Mouse (Mus musculus) retina, postnatal 1 day (tissue): ENCODE measurements around the gene Ccdc162.

Experiments used
- DNase-seq: peaks from one replicate; pipeline ENCODE4 v3.0.0-alpha.2; 2012

The Ccdc162 gene

DNA sequence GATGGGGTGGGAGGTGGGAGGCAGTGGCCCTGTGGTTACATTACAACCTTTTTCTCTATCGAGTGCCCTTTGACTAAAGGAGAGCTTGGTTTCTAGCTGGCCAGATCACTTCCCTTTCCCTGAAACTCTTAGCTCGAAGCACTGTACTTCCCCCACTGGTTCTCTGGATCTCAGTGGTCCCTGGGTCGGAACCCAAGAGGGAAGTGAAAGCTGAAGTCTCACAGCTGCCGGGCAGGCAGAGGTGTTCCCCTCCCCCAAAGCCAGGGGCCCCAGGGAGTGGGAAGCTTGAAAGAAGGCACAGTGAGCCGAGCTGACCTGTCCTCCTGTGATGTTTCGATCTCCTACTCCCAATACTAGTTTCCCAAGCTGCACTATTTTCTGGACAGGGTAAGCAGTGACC is 143.2 kb downstream of the Ccdc162 start:
- no peak for DNase-seq

DNA sequence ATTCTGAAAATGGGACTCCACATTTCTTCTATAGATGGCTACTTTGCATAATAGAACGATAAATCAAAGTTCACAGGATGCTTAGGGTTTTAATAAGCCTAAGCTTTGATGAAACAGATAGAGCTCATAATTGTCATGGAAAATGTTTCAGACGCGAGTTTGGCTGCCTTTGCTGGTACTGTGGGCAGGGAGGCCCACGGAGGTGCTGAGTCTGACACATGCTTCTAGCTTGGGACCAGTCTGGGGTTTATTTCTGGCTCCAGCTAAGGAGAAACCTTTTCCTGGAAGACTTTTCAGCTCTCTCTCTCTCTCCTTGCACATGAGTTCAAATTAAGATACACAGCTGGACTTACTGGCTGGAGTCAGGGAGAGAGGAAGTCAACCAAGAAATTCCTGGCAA is 144.2 kb downstream of the Ccdc162 start:
- no peak for DNase-seq

DNA sequence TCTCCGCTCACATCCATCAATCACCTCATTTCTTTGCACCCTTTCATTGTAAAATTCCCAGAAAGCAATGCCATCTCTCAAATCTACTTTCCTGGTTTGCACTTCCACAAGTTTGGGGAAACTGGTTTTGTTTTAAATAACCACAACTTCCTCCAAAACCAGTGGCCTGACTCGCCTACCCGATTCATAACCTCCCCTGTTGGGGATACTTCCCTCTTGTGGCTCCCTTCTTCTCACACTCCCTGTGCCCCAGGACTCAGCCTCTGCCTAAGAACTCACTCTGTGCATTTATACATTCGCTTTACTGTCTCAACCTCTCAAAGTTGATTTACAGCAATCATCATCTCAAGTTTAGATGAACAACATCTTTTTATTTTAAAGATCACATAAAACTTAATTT is 145.4 kb downstream of the Ccdc162 start:
- DNase-seq: no peak

DNA sequence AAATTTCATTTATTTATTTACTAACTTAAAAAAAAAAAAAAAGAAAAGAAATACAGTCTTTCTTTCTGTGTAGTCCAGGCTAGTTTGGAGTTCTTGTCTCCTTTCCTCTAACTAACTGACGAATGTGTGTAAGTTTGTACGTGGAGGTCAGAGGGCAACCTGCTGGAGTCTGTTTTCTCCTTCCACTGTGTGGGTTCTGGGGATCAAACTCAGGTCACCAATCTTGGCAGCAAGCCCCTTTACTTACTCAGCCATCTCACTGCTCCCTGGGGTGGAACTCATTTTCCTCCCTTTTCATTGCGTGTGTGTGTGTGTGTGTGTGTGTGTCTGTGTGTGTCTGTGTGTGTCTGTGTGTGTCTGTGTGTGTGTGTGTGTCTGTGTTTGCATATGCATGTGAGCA is 148.1 kb downstream of the Ccdc162 start:
- no peak for DNase-seq

DNA sequence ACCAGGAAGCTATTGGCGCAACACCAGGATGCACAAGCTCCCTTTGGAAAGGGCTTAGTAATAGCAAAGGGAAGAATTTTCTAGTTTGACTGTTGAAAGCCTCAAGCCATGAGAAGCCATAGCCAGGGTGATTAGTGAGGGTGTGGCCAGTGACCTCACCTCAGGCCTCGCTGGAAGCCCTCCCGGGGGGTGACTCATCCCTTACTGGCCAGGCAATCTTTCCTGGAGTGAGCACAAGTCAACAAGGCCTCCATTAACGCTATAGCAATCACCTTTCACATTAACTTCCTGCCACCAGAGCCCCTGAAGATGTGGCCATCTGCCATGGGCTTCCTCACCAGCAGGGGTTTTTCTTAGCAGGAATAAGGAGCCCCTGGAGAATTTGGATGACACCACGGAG is 151.3 kb downstream of the Ccdc162 start:
- DNase-seq: no peak

DNA sequence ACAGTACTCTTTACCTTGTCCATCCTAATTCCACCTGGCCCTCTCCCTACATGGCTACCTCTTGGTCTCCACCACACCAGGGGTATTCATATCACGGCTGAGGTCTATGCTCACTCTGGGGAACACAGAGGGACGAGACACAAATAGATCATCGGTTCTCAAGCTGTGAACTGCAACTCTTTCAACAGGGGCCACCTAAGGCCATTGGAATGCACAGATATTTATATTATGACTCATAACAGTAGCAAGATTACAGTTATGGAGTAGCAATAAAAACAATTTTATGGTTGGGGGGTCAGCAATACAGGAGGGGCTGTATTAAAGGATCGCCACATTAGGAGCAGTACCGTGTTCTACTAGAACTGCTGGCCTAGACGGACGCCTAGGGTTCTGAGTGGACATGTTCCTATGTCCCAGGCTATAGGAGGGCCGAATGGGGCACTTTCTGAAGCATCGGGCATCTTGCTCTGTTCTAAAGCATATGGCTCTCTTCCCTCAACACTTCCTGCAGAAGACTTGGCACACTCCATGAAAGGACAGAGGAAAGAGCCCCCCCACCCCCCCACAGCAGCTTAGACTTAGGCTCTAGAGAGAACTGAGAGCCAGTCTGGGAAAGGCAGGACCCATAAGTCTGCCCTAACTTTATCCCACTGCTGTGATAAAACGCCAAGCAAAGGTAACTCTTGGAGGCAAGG is 154.6 kb downstream of the Ccdc162 start:
- DNase-seq: no peak

DNA sequence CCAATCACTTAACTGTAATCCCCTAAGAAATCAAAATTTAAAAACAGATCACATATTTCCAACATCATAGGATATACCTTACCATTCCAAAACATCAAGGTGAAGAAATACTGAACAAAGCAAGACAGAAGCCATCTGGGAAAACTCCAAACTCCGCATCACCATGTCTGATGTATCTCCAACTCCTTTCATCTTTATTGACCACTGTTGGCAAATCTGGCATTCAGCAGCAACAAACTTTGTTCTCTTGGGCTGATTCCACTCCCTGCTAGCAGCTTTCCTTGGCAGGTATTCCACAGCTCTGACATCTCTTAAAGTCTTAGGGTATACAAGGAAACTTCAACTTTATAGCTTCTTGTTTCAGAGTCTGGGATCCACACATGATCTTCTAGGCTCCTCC is 158.0 kb downstream of the Ccdc162 start:
- DNase-seq: no peak

DNA sequence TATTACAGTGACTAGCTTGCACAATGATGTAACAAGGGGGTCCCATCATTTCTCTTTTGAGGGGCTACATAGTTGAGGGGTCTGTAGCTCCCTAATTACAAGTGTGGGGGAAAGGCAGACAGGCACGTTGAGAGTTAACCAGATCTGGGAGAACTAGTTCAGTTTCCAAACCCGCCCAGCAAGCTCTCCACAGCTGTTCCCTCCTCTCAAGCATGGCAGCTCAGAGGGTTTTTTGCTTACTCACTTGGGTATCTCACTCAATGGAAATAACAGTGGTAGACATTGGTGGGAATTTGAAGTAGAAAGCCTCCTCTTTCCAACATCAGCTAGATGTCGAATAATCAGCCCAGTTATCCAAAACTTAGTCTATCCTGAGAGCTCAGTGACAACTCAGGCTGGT is 161.4 kb downstream of the Ccdc162 start:
- no peak for DNase-seq

DNA sequence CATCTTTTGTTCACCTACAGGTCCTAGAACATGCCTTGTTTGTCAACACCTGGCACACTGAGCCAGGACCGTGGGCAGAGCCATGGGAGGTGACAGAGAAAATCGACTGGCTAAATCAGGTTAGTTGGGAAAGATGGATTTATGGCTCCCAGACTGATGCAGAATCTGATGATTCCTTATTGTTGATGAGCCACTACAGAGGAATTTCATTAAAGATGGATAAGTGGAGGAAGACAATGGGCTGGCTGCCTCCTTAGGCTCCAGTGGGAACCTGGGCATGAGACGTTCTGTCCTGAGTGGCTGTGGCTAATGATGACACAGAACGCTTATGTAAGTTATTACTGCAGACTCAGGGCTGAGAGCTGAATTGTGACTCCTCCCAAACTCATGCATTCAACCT is 162.7 kb downstream of the Ccdc162 start:
- DNase-seq: no peak

DNA sequence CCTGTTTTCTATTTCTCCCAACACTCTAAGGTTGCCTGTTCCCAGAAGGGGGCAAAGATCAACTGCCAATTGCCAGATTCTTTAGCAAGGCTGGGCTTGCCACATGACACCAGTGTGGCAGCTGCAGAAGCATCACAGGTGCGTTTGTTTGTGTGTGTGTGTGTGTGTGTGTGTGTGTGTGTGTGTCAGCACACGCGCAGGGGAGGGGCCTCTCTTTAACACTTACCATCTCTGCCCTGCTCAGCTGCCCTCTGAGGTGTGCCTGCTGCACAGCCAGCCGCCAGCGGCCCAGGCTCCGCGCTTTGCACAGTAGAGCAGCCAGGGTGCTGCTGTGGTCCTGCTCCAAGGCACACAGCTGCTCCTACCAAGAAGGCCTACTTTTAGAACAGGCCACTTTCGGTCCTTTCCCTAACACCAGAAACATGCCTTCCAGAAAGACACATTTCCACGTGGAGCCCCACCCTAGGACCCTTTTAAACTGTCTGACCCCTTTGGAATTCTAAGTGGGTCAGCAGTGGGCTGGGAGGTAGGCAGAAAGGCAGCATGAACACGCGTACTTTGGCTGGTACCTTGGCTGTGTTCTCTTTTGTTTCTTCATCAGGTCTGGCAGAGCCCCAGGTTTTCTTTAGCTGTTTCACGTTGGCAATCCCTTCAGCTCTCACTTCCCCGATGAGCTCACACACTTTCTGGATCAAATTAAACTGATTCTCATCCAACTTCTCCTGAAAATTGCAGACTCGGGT is 163.4 kb downstream of the Ccdc162 start:
- no peak for DNase-seq

DNA sequence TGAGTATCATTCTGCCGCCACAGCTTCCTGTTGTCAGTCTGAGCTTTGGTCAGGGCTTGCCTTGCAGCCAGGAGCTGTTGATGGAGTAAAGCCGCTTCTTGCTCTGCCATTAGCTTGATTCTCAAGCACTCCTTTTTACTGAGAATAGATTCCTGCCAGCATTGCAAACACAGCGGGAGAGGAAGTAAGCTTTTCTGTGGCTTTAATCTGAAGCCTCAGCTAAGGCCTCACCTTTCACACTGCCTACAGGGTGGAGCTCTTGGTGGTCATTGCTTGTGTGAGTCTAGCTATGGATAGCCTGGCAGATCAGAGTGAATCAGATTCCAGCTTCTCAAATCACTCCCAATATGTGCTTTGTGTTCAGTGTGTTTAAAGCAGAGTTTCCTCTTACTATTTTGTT is 164.1 kb downstream of the Ccdc162 start:
- no peak for DNase-seq

DNA sequence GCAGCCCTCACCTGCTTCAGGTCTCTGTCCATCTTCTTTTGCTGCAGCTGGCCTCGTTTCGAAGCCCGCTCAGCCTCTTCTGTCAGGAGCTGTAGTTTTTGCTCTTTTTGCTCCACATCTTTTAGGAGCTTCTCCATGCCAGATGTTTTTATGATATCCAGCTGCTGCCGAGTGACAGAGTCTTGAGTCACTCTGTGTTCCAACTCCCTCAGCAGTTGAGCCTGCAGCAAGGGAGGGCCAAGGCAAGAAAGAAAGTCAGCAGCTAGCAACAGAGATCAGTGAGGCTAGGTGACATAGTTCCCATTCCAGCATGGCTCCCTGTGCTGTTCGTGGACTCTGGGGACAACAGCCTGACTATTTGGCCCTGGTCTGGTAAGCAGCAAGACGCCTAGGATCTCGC is 165.7 kb downstream of the Ccdc162 start:
- no peak for DNase-seq

DNA sequence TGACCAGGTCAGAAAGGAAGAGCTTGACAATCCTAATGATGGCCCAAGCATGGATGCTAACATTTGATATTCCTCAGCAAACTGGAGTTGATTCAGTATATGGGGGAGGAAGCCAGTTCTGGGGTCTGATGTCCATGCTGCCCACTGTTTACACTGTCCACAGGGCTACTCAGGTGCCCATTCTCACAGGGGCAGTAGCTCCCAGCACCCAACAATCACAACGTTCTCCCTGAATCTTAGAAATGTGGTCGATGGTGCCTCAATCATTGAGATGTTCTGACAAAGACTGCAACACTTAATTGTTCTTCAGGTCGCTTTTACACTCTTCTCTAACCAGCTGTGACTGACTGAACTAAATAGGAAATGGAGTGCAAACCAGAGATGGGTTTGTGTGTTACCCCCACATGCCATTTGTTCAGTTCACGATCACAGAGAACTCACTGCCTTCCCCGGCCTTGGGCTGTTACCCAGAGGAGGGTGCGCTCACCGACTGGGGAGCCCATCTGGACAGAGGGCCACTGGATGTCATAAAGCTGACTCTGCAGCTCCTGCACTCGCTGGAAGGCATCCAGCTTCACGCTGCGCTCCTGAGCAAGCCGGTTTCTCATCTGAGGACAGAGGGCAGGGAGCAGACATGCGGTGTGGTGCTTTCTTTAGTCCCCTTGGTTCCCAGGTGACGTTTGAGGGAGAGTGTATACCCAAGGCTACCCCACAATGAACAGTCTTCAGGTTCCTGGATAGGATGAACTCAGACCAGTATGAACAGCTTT is 169.9 kb downstream of the Ccdc162 start:
- no peak for DNase-seq

DNA sequence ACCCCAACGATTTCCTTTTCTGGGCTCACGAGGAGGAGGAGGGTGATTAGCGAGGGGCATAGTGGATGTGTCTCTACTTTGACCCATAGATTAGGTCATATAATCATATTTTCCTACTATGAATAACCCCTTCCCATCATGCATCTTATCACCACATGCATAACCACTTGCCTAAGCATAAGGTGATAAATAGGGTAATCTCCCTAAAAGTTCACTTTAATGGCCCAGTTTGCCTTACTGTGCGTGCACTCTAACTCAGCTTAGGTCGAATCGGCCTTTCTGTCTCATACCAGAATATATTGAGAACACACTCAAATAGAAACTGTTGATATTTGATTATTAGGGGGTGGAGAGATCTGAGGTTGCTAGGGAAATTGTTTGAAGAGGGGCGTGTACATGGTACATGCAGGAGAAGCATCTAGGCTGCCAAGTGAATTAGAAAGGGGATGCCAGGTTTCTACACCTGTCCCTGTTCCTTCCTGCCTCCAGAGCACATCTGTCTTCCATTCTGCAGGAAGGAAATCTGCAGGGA is 171.1 kb downstream of the Ccdc162 start:
- no peak for DNase-seq

DNA sequence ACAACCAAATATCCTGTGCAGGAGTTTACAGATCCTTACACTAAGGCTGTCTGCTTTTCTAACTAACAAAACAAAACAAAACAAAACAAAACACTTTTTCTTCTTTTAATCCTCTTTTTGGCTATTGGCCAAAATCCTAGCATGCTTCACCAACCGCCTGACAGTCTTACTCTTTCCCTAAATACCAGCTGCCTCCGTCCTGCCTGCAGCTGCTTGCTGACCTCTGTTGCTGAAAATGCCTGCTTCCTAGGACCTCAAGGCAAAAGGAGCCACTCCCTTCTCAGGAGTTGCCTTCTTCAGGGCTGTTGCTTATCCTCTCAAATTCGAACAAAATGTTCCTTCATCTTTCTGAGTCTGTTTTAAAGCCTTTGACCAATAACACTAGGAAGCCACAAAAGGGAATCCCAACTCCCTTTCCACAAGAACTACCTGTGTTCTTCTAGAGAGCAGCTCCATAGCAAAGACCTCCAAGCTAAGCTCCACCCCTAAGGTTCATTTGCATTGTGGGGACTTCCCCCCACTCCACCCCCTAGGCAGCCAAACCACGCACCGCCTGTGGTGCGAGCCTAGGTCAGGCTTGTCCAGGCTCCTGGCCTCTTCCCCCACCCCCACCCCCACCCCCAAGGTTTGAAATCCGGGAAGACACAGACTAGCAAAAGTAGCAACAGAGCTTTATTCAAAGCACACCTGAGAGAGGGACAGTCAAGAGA is 171.8 kb downstream of the Ccdc162 start:
- DNase-seq: peak; percentile 70

DNA sequence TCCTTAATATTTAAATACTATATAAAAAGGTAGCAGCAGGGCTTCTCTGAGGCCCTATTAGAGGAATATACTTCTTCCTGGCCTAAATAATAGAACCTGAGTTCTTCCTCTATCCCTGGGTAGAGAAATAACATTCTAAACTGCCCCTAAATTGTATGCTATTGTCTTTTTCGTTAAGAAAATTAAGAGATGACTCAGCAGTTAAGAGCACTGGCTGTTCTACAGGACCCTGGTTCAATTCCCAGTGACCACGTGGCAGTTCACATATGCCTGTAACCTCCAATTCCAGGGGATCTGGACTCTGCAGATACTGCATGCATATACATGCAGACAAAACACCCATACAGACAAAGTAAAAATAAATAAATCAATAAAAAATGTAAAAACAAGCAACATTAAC is 172.6 kb downstream of the Ccdc162 start:
- DNase-seq: no peak

DNA sequence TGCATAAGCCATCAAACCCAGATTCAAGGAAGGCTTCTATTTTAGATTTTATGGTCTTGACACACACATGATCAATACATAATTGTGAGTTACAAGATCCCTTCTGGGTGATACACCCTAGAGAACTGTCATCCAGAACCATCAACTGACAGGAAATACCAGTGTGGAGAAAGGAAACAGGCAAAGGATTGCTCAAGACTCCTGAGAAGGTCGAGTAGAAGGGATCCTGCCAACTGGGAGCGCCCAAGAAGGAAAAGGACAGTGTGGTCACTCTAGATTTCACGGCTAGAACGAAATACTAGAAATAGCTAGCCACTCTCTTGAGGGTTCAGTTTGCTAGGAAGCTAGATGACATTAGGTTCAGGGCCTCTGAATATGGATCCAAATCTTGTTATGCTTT is 173.0 kb downstream of the Ccdc162 start:
- no peak for DNase-seq

DNA sequence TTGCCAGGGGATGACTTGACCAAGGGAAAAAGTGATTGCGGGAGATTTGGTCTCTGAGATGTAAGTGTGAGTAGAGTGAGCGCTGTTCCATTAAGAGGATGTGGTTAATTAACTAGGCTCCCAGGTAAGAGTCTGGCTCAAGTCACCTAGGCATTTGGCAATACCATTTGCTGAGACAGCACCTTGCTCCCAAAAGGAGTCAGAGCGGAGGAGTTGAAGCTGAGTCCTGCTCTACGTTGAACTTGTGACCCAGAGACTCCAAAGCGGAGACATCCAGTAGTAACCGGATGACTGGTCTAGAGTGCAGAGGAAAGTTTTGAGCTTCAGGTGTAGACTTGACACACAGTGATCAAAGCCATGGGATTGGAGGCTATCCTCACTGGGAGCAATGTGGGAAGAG is 174.4 kb downstream of the Ccdc162 start:
- DNase-seq: no peak

DNA sequence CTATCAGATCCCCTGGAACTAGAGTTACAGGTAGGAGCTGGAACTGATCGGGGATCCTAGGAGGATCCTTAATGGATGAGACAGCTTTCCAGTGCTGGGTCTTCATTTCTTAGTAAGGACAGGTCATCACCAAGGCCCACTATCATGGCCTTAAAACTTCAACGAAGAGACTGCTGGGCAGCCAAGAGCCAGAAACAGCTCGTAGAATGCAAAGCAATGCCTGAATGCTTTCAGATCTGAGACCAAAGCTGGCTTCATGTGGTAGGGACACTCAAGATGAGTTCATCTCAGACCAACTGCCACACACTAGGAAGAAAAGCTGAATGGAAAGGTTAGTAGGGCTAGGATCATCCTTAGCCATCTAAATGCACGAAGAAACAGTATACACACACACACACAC is 177.4 kb downstream of the Ccdc162 start:
- no peak for DNase-seq

DNA sequence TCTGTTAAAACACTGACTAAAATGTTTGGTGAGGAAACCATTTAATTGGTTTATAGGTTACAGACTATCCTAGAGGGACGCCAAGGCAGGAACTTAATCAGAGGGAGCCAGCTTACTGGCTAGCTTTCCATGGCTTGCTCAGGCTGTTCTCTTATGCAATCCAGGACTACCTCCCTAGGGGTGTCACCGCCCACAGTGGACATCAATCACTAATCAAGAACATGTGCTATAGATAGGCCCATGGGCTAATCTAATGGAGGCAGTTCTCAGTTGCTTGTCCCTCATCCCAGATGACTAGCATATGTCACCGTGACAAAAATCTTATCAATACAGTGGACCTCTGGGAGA is 178.5 kb downstream of the Ccdc162 start:
- DNase-seq: no peak

DNA sequence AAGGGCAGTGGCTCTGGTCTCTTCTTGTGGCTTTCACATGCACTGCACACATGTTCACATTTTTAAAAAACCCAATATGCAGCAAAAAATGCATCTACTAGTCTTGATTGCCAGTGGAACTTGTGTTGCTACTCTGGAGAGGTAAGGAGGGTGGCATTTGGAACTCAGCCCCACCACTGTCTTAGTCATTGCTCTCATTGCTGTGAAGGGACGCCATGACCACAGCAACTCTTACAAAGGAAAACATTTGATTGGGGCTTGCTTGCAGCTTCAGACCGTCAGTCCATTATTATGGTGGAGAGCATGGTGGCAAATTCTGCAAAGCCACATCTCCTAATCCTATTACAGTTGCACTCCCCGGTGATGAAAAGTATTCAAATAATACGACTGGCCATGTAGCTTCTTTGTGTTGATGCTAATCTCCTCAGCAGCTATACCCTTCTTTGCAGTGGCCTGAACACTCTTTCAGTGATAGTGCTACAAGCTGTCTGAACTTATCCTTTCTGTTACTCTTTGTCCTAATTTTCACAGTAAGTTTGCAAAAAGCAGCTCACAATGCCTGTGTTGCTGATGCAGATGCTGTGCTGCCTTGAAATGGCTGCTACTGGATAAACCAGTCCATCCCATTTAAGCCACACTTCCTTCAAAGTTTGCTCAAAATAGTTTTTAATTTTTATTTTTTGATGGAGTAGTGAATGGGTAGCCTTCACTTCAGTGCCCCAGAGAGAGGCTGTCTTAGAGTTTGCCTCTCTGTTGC is 179.0 kb downstream of the Ccdc162 start:
- DNase-seq: peak; percentile 36

DNA sequence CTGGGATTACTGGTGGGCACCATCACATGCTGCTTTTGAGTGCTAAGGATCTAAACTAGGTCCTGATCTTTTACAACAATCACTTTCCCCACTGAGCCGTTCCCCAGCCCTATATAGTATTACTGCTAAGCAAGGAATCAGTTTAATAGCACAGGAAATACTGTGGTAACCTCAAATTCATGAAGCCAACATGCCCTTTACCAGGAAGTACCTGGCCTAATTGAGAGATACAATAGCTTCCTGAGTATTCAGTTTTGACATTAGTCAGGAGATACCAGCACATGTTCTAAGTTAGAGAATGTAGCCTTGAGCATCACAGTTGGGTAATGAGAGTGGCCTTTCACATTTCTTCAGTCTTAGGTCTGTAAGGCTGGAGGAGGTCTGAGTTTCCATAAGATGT is 179.7 kb downstream of the Ccdc162 start:
- DNase-seq: no peak

DNA sequence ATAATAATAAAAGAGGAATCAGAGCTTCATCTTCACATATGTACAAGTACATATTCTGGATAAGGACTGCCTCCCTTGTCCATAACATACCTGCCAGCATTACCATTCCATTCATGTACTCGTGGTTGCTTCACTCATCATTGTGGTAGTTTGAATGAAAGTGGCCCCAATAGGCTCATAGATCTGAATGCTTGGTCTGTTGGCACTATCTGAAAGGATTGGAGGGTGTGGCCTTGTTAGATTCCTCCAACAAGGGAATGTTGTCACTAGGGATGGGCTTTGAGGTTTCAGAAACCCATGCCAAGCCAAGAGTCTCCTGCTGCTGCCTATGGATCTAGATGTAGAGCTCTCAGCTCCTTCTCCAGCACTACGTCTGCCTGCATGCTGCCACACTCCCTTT is 180.4 kb downstream of the Ccdc162 start:
- DNase-seq: no peak
